Mouse (Mus musculus) liver (tissue): ENCODE results near the gene Tbc1d23.
A peak's percentile ranks its signal among the peaks of the same experiment; 100 is the strongest.

Source experiments
- DNase-seq: peaks from one replicate; pipeline ENCODE4 v3.0.0-alpha.2; 2020; ENCODE audit warnings: mixed read lengths

Tbc1d23 gene

DNA sequence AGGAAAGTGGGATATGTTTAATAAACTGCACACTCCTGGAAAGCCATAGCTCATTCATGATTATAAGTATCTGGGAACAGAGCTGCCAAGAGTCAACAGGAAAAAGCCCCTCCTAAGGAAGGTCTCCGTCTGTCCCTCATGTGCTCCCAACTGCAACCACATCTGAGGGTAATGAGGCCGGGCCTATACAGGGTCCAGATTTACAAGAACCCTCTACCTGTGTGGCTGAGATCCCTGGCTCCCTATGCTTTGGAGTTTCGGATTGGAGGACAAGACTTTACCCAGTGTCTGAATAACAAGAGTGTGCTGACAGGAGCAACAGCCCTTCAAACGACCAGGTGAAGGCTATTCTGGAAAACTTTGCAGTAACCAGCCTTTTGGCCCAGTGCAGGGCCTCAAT is 73.6 kb downstream of the Tbc1d23 start:
- no peak for DNase-seq

DNA sequence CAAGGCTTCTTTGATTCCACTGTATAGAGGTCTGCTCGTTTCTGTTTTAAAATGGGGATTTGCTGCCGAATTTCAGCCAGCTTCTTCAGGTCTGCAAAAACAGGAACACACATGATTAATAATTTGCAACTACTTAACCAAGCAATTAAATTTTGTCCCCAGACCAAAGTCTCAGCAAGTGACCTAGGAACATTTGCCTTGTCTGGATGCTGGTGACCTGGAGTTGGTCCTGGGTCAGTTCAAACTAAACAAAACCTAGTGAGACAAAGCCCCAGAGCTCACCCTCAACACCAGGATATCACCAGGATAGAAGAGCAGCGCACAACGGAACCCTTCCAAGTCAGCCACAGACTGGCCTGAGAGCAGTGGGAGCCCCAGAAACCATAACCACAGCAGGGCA is 74.2 kb downstream of the Tbc1d23 start:
- no peak for DNase-seq

DNA sequence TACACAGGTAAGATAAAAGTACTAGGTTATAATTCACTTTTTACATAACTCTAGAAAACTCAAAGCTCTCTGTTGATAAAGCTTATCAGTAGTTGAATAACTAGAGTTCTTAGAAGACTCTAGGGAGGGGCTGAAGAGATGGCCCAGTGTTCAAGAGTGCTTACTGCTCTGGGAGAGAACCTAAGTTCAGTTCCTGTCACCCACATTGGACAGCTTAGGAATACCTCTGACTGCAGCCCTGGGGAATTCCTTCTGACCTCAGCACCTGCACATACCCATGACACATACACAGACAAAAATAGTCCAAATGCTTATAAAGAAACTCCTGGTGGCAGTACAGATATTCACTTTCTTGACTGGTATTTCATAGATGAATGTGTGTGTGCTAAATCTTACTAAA is 75.4 kb downstream of the Tbc1d23 start:
- peak; percentile 25 for DNase-seq

DNA sequence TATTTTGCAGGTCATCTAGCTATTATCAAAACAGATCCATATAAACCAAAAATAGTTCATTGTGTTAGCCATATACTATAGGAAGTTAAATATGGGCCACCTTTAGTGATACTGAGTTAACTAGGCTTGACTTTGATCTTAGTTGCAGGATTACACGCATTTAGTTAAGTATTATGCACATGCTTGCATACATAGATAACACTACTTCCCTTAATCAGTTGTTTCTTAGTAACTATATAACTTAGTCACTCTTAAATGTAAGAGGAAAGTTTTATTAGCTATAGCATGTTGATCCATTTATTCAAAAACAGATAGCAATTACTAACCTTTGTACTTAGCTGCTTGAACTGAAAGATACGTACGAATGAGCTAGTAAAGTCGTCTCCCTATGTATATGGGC is 79.9 kb downstream of the Tbc1d23 start:
- no peak for DNase-seq

DNA sequence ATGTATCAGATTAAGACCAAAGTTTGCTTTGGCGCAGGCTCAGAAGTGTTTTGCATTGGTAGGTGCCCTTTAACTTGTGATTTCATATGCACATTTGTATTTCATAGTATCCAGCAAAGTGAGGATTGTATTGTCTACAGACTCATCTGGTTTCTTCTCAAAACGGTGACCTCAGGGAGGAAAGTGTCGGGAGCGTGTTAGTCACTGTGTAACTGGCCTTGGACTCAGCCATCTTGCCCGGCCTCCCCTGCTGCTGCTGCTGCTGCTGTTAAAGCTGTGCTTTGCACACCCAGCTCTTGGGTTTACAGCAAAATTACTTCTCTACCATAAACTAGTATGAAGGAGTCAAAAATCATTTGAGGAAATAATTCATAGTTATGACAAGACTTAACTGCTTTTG is 86.6 kb downstream of the Tbc1d23 start:
- no peak for DNase-seq

DNA sequence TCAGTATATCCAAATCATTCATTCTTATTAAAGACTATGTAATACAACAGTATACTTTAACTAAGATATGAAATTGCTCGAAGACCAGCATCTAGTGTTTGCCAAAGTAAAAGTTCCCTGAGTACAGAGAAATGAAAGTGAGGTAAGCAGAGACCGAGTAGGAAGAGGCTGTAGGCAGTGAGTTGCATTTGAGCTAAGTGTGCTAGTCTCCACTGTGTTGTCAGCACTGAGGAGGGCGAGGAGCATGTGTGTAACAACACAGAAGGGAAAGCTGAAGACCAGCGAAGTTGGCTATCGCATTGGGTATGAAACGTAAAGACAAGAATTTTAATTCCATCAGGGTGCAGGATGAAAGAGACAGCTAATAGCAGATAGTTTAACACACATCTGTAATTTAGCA is 97.7 kb downstream of the Tbc1d23 start:
- no peak for DNase-seq

DNA sequence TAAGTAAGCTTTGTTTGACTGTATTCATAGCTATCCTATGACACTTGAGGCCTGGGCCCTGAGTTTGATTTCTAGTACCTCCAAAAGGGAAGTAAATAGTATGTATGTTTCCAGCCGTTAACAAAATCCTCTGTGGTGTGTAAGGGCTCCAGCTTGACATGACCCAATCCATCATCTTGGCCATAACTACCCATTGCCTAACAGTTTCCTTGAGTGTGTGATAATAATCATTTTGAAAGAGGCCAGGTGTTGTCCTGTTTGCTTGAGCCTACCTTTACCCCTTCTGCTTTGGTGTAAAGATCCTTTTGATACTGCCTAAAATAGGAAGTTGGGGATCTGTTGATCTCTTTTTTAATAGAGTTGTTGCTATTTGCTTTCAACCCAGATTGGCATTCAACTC is 99.0 kb downstream of the Tbc1d23 start:
- DNase-seq: no peak

DNA sequence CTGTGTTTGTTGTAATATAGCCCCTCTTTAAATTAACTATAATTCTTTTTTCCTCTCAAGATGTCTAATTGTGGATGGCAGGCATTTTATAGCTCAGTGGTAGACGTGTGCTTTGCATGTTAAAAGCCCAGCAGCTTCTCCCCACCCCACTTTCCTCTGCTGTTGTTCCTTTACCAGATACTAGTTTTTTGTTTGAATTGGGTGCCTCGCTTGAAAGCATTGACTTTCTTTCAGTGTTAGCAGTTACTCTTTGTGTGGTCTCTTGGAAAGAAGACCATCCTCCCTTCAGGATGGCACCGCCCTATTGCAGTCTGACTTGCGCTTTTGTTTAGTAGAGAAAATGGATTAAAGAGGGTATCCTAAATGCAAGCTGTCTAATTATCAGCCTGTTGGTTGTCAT is 99.8 kb downstream of the Tbc1d23 start:
- no peak for DNase-seq

DNA sequence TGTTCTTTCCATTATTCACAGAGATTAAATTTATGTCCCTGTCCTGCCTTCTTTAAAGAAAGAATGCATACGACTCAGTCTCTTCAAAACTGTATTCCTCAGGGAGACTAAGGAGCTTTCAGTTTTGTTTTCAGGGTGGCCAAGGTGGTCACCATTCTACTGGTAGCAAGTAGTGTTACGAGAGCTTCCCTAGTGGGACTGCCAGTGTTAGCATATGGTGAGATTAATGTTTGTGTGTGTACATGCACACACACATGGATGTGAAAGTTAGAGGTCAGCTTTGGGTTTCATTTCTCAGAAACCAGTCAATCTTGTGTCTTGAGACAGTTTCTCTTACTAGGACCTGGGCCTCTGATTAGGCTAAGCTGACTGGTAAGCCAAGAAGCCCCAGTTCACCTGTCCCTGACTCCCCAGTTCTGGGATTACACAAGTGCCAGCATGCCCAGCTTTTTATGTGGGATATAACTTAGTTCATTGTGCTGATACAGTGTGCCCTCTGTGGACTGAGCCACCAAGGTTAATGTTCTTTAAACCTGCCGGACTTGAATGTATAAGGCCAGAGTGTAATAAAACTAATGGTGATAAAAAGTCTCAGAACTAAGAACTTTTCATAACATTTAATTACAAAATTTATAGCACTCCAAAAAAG is 100.4 kb downstream of the Tbc1d23 start:
- no peak for DNase-seq

DNA sequence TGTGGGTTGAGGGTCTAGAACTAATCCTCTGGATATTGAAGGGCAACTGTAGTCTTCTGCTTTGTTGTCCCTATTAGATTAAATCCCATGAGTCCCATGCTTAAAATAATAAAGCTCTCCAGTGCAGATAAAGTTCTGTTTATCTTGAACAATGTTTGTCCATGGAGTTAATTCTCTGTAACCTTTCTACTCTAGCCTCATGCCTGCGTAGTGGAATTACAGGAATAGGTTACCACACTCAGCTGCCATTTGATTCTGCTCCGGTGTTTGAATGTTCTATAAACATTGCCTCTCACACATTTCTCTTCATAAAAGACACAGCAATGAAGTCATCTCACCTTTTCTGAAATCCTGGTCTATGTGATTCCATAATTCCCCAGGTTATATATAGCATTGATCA is 103.5 kb downstream of the Tbc1d23 start:
- no peak for DNase-seq

DNA sequence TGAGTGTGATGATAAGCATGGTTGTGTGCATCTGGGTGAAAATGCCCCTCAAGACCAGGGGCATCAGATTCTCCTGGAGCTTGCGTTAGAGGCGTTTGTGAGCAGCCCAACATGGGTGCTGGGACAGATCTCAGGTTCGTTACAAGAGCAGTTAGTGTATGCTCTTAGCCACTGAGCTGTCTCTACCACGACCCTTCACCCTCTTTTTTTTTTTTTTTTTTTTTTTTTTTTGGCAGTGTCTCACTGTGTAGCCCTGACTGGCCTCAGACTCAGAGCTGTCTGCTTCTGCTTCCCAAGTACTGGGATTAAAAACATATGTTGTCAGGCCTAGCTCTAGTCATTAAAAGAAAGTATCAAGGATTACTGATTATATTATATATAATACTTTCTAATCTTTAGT is 105.0 kb downstream of the Tbc1d23 start:
- DNase-seq: no peak

DNA sequence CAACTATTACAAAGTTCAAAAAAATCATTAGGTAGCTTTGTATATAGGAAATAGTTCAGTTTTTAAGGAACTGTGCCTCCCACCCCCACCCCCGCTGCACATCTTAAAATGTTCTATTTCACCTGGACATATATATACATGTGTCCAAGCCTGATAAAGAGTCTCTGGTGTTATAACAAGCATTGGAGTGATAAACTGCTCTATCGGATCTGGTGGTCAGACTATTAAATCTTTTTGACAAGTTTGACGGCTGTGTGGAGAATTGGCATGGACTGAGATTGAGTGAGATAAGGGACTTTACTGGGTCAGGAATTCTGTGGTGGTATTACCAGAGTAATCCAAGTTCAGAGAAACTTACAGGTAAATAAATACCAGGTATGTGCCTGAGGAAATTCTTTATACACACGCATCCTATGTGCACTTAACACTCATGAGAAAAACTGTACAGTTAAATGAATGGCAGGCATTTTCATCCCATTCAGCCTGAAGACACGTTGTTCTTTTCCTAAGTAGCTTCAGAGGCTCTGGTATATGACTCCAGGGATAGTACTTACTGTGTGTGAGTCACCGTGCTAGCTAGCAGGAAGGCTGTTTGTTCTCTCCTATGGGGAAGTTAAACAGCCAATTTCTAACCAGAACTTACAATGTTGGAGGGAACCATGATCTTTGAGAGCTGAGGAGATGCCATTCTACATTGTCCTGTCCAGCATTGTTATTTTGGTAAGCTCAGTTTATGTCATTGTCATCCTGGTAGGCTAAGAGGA is 108.4 kb downstream of the Tbc1d23 start:
- no peak for DNase-seq

DNA sequence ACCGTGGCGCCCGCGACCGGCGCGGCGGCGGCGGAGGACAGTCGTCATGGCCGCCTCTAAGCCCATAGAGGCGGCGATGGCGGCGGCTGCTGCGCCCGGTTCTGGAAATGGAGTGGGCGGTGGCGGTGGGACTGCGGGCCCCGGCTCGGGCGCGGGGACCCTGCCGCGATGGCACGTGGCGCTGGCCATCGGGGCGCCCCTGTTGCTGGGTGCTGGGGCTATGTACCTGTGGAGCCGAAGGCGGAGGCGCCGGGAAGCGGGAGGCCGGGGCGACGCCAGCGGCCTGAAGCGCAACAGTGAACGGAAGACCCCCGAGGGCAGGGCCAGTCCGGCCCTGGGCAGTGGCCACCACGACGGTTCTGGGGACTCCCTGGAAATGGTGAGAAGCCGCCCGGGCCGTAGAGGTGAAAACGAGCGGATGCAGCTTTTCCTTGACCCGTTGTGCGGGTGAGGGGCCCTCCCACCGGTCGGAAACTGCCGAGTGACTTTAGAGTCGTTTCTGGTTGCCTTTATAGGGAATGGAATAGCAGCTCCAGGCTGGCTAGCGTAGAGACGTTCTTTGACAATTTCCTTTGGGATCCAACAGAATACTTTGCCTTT is 109.4 kb downstream of the Tbc1d23 start:
- peak; percentile 33 for DNase-seq

DNA sequence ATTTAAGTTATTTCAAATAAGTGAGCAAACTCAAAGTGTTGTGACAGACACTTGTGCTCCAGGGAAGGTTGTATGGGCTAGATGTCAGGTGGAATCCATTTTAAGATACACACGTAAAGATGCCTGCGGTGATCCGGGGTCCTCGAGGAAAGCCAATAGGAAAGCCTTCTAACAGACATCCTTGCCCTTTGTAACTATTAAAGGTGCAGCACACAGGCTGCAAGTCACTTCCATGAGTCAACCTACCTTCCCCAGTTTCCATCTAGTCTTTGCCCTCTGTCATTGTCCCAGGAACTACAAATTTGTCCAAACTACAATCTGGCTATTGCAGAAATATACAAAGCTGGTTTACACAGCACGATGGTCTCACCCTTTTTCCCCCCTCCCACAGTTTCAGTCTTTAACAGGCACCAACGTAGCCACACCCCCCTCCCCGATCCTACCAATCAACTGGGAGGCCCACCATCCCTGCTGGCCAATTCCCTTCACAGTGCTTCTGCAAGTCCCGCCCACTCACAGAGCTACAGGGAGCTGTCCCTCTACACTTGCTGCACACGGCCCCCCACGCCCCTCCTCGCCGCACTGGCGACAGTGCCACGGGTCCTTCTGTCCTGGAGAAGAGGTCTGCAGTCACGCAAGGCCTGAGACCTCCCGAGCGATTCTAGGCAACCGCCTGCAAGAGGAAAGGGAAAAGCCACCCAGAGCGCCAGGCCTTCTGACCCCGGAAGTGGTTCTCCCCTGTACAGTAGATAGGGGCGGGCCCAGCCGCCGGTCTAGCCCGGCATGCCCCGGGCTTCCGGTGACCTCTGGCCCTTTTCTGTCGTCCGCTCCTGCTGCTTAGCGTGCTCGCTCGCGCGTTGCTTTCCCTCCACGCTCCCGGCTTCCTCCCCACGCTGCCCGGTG is 110.1 kb downstream of the Tbc1d23 start, which contains the start of gene Tomm70a:
Tomm70a (plus strand) TSS at position 791 of the 903 bp plus-strand sequence.
- DNase-seq: peak; percentile 92
